Mouse (Mus musculus) layer of hippocampus, postnatal 10 days (tissue): ENCODE data around the gene Hoxc9. TPM values are rescaled to one million over a fixed set of nuclear protein-coding genes. Genes with fewer than 3 reads are reported as not detected.
A peak's percentile ranks its signal among the peaks of the same experiment; 100 is the strongest.

ENCODE experiments used
- DNase-seq, 2 experiments: peaks; one replicate each; pipeline ENCODE4 v3.0.0; 2021; ENCODE audit warnings: low spot score in 2 of 2
- total RNA-seq, 2 experiments: library from RNA; stranded (reverse); gene quantifications; 2 replicates each; pipeline ENCODE4 v1.2.3; 2021

The Hoxc9 gene
- total RNA-seq, 2 experiments from 2014 or later: not detected

- no peak for DNase-seq
Observed at GRCm38 (mm10) chr15:102955833-102956640, 20.2 kb upstream of the Hoxc9 start.

- no peak for DNase-seq
Observed at GRCm38 (mm10) chr15:102956906-102957305, 19.3 kb upstream of the Hoxc9 start.

DNA sequence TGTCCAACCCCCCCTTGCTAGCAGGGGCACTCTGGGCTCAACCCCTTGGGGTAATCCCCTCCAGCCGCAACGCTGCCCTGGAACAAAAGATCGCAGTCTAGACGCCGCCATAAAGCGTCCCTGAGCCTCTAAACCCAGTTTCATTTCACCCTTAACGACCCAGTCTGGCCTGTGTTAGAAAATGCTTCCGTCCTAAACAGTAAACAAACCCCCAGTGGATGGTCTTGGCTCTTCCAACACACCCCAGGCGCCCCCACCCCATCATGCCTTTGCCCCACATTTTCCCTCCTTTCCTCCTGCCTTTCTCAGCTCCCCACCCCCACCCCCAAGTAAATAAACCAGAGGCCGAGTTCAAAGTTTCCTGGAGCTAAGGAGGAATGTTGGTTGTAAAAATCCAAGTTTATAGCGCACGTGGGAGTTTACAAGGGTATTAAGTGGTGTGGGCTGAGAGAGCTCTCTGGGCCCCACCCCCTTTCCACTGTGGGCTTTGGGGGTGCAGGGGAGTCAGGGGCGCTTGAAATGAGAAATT, 16.5 kb upstream of the Hoxc9 start:
- no peak for DNase-seq

DNA sequence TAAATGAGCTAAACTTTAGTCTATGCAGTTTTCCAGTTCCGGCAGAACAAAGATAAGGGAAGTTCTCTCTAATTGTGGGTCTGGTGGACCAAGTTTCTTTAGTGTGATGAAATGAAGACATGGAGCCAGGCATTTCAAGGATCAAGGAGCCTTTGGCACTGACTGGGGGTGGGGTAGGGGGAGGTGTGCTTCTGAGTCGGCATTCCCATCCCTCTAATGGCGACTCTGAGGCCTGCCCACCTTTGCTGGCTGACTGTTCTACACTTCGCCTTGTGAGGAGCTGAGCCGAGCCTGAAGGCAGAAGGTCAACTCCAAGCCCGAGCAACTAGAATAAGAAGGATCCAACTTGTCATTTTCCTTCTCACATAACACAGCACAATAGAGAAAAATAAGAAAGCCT, 14.5 kb upstream of the Hoxc9 start:
- no peak for DNase-seq

DNA sequence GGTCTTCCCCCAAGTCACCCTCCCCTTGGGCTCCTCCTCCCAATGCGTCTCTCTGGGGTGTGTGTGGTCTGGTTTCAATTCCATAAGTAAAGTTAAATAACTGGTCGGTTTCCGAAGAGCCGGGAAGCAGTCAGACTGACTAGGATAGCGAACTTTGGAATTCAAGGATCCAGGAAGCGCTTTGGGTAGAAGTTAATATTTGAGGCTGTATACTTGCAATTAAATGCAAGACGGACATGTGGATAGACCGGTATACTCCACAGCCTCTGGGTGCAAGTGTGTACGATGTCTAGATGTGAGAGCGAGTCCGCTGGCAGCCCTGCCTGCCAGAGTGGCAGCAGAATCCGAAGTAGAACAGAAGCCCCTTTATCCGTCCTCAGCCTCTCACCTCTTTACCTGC, 13.7 kb upstream of the Hoxc9 start:
- no peak for DNase-seq

GRCm38 (mm10) chr15:102963259-102963658, 13.0 kb upstream of the Hoxc9 start:
- DNase-seq: no peak

- peak in 1 of 2 experiments; percentile 23 for DNase-seq
Observed at GRCm38 (mm10) chr15:102963671-102964640, 12.3 kb upstream of the Hoxc9 start.

DNA sequence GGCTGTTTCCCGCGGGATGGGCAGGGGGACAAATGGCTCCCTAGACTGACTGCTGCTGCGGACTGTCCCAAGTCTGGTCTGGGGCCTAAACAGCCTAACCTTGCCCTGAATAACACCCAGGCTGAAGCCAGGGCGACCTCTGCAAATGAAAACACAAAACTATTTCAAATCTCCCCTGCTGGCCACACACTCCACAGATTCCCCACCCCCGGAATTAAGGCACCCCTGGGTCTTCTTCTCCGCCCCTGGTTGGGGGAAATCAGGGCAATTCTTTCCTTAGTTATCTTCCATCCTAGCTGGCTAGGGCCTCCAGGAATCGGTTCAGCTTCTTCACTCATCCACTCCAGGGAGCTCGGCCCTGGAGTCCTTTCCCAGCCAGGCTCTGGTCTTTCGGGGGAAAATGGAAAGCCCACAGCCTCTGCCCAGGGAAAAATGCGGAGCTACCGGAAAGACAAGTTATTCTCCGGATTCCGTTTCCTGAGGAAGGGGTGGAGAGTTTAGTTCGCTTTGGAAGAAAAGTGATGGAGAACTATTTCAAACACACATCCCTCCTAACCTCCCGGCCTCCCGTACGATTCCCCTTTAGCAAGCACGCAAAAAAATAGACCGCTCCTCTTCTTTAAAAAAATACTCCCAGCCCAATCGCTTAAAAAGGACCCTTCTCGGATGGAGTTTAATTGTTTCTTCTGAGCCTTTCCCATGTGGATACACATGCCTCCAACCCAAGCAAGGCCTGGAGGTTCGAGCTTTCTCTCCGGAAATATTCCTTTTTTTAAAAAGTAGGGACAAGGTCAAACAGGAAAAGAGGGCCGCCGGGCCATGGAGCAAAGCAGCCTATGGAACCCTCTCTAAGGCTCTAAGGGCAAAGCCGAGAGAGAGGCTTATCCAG, 11.0 kb upstream of the Hoxc9 start:
- DNase-seq: no peak

GRCm38 (mm10) chr15:102965892-102966775, 10.1 kb upstream of the Hoxc9 start:
- DNase-seq: peak; percentile 55 to 57

GRCm38 (mm10) chr15:102966776-102967311, 9.4 kb upstream of the Hoxc9 start, which contains the start of gene Hoxc10:
Gene Hoxc10 (plus strand): TSS chr15:102966796.
- no peak for DNase-seq

DNA sequence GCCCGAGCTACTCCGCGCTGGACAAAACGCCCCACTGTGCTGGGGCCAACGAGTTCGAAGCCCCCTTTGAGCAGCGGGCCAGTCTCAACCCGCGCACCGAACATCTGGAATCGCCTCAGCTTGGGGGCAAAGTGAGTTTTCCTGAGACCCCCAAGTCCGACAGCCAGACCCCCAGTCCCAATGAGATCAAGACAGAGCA, 9.0 kb upstream of the Hoxc9 start, which contains the start of gene Hoxc5:
Gene Hoxc5 (plus strand): TSS at position 132 of the 199 bp plus-strand sequence.
- DNase-seq: no peak

GRCm38 (mm10) chr15:102967511-102968397, 8.5 kb upstream of the Hoxc9 start:
- DNase-seq: no peak

- DNase-seq: no peak
Observed at GRCm38 (mm10) chr15:102969296-102969695, 6.9 kb upstream of the Hoxc9 start.

DNA sequence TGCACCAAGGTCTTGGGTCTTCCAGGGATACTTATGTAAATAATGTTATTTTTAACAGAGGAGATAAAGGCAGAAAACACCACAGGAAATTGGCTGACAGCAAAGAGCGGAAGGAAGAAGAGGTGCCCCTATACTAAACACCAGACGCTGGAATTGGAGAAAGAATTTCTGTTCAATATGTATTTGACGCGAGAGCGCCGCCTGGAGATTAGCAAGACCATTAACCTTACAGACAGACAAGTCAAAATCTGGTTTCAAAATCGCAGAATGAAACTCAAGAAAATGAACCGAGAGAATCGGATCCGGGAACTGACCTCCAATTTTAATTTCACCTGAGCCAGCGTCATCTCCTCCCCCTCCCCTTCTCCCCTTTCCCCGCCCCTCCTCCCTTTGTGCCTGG, 5.5 kb upstream of the Hoxc9 start:
- DNase-seq: no peak

DNA sequence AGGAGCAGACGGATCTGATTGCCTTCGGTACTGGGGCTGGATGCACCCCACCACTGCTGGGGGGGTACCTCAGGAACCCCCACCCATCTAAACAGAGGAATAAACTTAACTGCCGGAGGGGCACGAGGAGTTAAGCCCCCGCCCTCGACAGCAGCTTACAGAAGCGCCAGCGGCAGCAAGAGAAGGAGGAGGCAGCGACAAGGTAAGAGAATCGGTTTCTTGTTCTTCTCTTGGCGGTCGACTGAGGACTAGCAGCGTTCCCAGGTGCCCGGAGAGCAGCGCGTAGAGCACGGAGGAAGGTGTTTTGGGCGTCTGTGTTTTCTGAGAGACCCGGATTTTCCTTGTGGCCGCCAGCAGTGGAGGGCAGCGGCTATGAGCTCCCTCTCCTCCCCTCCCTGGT, 4.0 kb upstream of the Hoxc9 start:
- no peak for DNase-seq

- no peak for DNase-seq
Observed at GRCm38 (mm10) chr15:102972753-102973152, 3.5 kb upstream of the Hoxc9 start.

- DNase-seq: no peak
Observed at GRCm38 (mm10) chr15:102975034-102975433, 1.2 kb upstream of the Hoxc9 start.

GRCm38 (mm10) chr15:102975688-102976111, 539 bp upstream of the Hoxc9 start:
- no peak for DNase-seq
